Mouse (Mus musculus): Measurements from ENCODE around the gene Slc5a1. TPM values are rescaled to one million over a fixed set of nuclear protein-coding genes. Genes with fewer than 3 reads are reported as not detected.

Gene Slc5a1
- polyA plus RNA-seq, 1 experiment, result 0.01 TPM

DNA sequence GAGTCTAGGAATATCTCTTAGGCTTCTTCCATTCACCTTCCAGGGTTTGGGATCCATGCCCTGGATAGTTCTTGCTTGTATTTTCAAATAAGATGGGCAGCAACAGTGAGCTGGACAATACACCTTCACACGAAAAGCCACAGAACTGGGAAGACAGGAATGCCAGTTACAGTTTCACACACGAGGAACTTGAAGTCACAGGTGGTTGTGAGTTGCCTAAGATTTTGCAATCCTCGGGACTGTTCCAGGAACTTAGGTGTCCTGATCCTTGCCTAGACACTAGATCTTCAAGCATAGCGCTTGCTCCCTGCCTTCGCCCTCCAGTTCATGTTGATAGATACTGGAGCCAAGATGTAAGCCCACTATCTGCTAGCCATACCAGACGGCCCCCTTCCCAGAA, 1.6 kb downstream of the Slc5a1 start:
- H3K79me2 ChIP-seq (ENCODE audit: control insufficient read depth, insufficient read depth), result no peaks in the 10 kb centered on the region
- H3K4me3 ChIP-seq (ENCODE audit: insufficient read depth, poor library complexity, severe bottlenecking), result no peak overlapping the region
- H3K79me3 ChIP-seq (ENCODE audit: low read depth), result no peaks in the 10 kb centered on the region
- peaks cover 42% of the 10 kb centered on the region for H3K27me3 ChIP-seq (ENCODE audit: control insufficient read depth, insufficient read depth, insufficient read length)
- H3ac ChIP-seq (ENCODE audit: control insufficient read depth, insufficient read length, low read depth), result no peak overlapping the region
- no peaks in the 10 kb centered on the region for H3K36me3 ChIP-seq (ENCODE audit: control insufficient read depth, insufficient read depth)
- no peak for TF ChIP-seq MYOD1 (IDR thresholded peaks at IDR 0.05; ENCODE audit: control insufficient read depth, insufficient read length, low read depth)
- no peak for TF ChIP-seq MAX (IDR thresholded peaks at IDR 0.05)
- no peak for TF ChIP-seq MYOG (IDR thresholded peaks at IDR 0.05; ENCODE audit: control insufficient read depth, extremely low read depth, insufficient read length)
- TF ChIP-seq USF1 (IDR thresholded peaks at IDR 0.05; ENCODE audit: low read depth), result no peak
- no peak for TF ChIP-seq FOSL1 (IDR thresholded peaks at IDR 0.05; ENCODE audit: insufficient read depth, low read length, poor library complexity, severe bottlenecking)
- TF ChIP-seq CTCF (IDR thresholded peaks at IDR 0.05; ENCODE audit: control insufficient read depth, insufficient read depth, insufficient read length), result no peak
- no peak for TF ChIP-seq CEBPB (IDR thresholded peaks at IDR 0.05; ENCODE audit: low read depth)

DNA sequence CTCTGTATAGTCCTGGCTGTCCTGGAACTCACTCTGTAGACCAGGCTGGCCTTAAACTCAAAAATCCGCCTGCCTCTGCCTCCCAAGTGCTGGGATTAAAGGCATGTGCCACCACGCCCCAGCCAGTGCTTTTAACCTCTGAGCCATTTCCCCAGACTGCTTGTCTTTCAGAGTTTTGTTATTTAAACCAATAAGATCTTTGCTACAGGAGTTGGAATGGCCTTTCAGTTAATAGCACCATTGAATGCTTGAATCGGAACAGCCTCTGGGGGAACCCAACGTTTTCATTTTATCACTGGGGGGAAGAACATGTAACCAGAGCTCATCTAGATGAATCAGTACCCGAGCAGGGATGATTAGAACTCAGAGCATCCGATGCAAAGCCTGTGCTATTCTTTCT, 3.0 kb downstream of the Slc5a1 start:
- Histone ChIP-seq H3ac (ENCODE audit: control insufficient read depth, insufficient read length, low read depth) (no peak overlapping the region), H3K4me3 (ENCODE audit: insufficient read depth, poor library complexity, severe bottlenecking) (no peak overlapping the region), H3K79me3 (ENCODE audit: low read depth) (no peaks in the 10 kb centered on the region), H3K27me3 (ENCODE audit: control insufficient read depth, insufficient read depth, insufficient read length) (peaks cover 36% of the 10 kb centered on the region), H3K79me2 (ENCODE audit: control insufficient read depth, insufficient read depth) (no peaks in the 10 kb centered on the region), H3K36me3 (ENCODE audit: control insufficient read depth, insufficient read depth) (no peaks in the 10 kb centered on the region)
- TF ChIP-seq MAX (IDR thresholded peaks at IDR 0.05), result no peak
- TF ChIP-seq MYOG (IDR thresholded peaks at IDR 0.05; ENCODE audit: control insufficient read depth, extremely low read depth, insufficient read length), result no peak
- TF ChIP-seq FOSL1 (IDR thresholded peaks at IDR 0.05; ENCODE audit: insufficient read depth, low read length, poor library complexity, severe bottlenecking), result no peak
- TF ChIP-seq CTCF (IDR thresholded peaks at IDR 0.05; ENCODE audit: control insufficient read depth, insufficient read depth, insufficient read length), result no peak
- no peak for TF ChIP-seq USF1 (IDR thresholded peaks at IDR 0.05; ENCODE audit: low read depth)
- TF ChIP-seq MYOD1 (IDR thresholded peaks at IDR 0.05; ENCODE audit: control insufficient read depth, insufficient read length, low read depth), result no peak
- no peak for TF ChIP-seq CEBPB (IDR thresholded peaks at IDR 0.05; ENCODE audit: low read depth)

DNA sequence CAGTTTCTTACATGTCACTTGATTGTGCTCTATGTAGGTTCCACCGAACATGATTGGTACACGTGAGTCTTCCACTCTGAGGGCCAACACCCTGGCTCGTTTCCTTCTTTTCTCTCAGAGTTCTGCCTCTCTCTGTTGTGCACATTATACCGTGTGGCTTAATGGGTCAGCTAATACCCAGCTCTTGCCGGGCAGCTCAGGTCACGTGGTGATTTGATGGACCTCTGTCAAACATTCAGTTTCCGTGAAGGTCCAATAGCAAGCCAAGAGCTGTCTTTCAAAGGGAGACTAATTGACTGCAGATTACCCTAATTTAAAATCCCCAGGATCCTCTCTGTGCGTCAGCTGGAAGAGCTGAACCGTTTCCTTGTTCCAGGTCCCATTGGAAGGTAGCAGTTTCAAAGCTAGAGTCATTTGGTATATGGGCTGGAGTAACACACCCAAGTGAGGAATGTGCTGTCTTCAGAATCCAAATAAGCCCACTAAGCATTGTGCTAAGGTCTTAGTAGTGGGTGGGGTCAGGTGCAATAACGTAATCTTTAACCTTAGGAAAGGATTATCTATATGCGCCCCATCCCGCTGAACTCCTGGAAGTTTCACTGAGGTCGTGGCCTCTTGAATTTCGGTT, 3.9 kb downstream of the Slc5a1 start:
- Histone ChIP-seq H3K27me3 (ENCODE audit: control insufficient read depth, insufficient read depth, insufficient read length) (peaks cover 28% of the 10 kb centered on the region), H3K36me3 (ENCODE audit: control insufficient read depth, insufficient read depth) (no peaks in the 10 kb centered on the region), H3K79me3 (ENCODE audit: low read depth) (no peaks in the 10 kb centered on the region), H3K4me3 (ENCODE audit: insufficient read depth, poor library complexity, severe bottlenecking) (no peak overlapping the region), H3ac (ENCODE audit: control insufficient read depth, insufficient read length, low read depth) (no peak overlapping the region), H3K79me2 (ENCODE audit: control insufficient read depth, insufficient read depth) (no peaks in the 10 kb centered on the region)
- TF ChIP-seq MYOD1 (IDR thresholded peaks at IDR 0.05; ENCODE audit: control insufficient read depth, insufficient read length, low read depth) (no peak), MAX (IDR thresholded peaks at IDR 0.05) (no peak), MYOG (IDR thresholded peaks at IDR 0.05; ENCODE audit: control insufficient read depth, extremely low read depth, insufficient read length) (no peak), CTCF (IDR thresholded peaks at IDR 0.05; ENCODE audit: control insufficient read depth, insufficient read depth, insufficient read length) (no peak), CEBPB (IDR thresholded peaks at IDR 0.05; ENCODE audit: low read depth) (no peak), USF1 (IDR thresholded peaks at IDR 0.05; ENCODE audit: low read depth) (no peak)

DNA sequence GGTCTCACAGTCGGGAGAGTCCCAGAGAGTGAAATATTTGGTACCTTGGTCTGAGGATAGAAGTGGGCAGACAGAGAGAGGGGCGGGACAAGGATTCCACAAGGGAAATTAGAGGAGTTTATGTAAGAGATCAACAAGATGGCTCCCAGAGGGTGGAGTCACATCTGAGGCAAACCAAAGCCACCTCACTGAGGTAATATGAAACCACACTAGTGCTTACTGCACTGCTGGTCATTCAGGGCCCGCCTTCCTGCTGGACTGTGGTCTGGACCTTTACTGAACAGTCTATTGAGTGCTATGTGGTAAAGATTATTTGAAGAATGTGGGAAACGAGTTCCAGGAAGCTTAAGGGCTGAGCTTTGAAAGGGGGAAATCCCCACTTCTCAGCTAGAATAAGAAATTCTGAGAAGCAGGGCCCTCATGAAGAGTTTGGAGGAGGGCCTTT, 17.9 kb downstream of the Slc5a1 start:
- H3K4me3 ChIP-seq (ENCODE audit: insufficient read depth, poor library complexity, severe bottlenecking), result no peak overlapping the region
- H3K27me3 ChIP-seq (ENCODE audit: control insufficient read depth, insufficient read depth, insufficient read length), result peaks cover 8% of the 10 kb centered on the region
- TF ChIP-seq CEBPB (IDR thresholded peaks at IDR 0.05; ENCODE audit: low read depth) (no peak), USF1 (IDR thresholded peaks at IDR 0.05; ENCODE audit: low read depth) (no peak), FOSL1 (IDR thresholded peaks at IDR 0.05; ENCODE audit: insufficient read depth, low read length, poor library complexity, severe bottlenecking) (no peak), CTCF (IDR thresholded peaks at IDR 0.05; ENCODE audit: control insufficient read depth, insufficient read depth, insufficient read length) (no peak), MYOG (IDR thresholded peaks at IDR 0.05; ENCODE audit: control insufficient read depth, extremely low read depth, insufficient read length) (no peak), MAX (IDR thresholded peaks at IDR 0.05) (no peak), MYOD1 (IDR thresholded peaks at IDR 0.05; ENCODE audit: control insufficient read depth, insufficient read length, low read depth) (no peak)
- no peaks in the 10 kb centered on the region for H3K79me3 ChIP-seq (ENCODE audit: low read depth)
- H3ac ChIP-seq (ENCODE audit: control insufficient read depth, insufficient read length, low read depth), result no peak overlapping the region
- H3K79me2 ChIP-seq (ENCODE audit: control insufficient read depth, insufficient read depth), result no peaks in the 10 kb centered on the region
- H3K36me3 ChIP-seq (ENCODE audit: control insufficient read depth, insufficient read depth), result no peaks in the 10 kb centered on the region

DNA sequence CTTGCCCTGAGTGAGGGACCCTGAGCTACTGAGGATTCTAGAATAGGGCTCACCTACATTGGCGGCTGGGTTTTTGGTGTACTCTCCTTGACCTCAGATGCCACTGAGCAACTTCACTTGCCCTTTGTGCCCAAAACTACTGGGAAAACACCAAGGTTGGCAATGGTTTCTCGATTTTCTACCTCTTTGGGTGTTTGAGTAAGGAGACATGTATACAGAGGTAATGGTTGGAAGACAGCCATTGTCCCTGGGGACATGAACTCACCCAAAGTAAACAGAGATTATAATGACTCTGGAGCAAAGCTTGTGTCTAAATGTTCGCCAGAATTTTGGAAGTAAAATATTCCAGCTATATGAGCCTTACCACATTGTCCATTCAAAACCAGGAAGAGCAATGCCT, 19.6 kb downstream of the Slc5a1 start:
- Histone ChIP-seq H3K27me3 (ENCODE audit: control insufficient read depth, insufficient read depth, insufficient read length) (peaks cover 14% of the 10 kb centered on the region), H3K79me2 (ENCODE audit: control insufficient read depth, insufficient read depth) (no peaks in the 10 kb centered on the region), H3K79me3 (ENCODE audit: low read depth) (no peaks in the 10 kb centered on the region), H3K36me3 (ENCODE audit: control insufficient read depth, insufficient read depth) (no peaks in the 10 kb centered on the region), H3ac (ENCODE audit: control insufficient read depth, insufficient read length, low read depth) (no peak overlapping the region), H3K4me3 (ENCODE audit: insufficient read depth, poor library complexity, severe bottlenecking) (no peak overlapping the region)
- TF ChIP-seq CEBPB (IDR thresholded peaks at IDR 0.05; ENCODE audit: low read depth), result no peak
- TF ChIP-seq USF1 (IDR thresholded peaks at IDR 0.05; ENCODE audit: low read depth), result no peak
- no peak for TF ChIP-seq MAX (IDR thresholded peaks at IDR 0.05)
- TF ChIP-seq CTCF (IDR thresholded peaks at IDR 0.05; ENCODE audit: control insufficient read depth, insufficient read depth, insufficient read length), result no peak
- no peak for TF ChIP-seq MYOD1 (IDR thresholded peaks at IDR 0.05; ENCODE audit: control insufficient read depth, insufficient read length, low read depth)
- no peak for TF ChIP-seq MYOG (IDR thresholded peaks at IDR 0.05; ENCODE audit: control insufficient read depth, extremely low read depth, insufficient read length)
- TF ChIP-seq FOSL1 (IDR thresholded peaks at IDR 0.05; ENCODE audit: insufficient read depth, low read length, poor library complexity, severe bottlenecking), result no peak

All from C2C12 (cell line).